Mouse (Mus musculus) midbrain, embryonic 14.5 days (tissue): ENCODE data around the gene Efna1. TPM values are rescaled to one million over a fixed set of nuclear protein-coding genes. Genes with fewer than 3 reads are reported as not detected.

Experiments
- ATAC-seq: fragments of 200-750 bp; cut with Nextera tagmentation; 2 replicates; pipeline ENCODE4 v1.8.0; 2017; ENCODE audit warnings: moderate number of reproducible peaks, moderate library complexity; ENCODE audit not compliant: low FRiP score, low TSS enrichment
- DNase-seq: peaks from one replicate; pipeline ENCODE4 v3.0.0-alpha.2; 2015
- H3K27ac ChIP-seq: fragments of 300-500 bp; sonication (generic); replicated peaks from 2 replicates; pipeline ENCODE4 v1.5.1; 2014; ENCODE audit warnings: mild to moderate bottlenecking, low read depth, low read length, moderate library complexity
- H3K27me3 ChIP-seq: fragments of 300-500 bp; sonication (generic); 2 replicates; pipeline ENCODE4 v1.6.1; 2014; ENCODE audit warnings: low read length, control low read depth, mixed read lengths; ENCODE audit not compliant: control insufficient read depth, insufficient read depth
- H3K36me3 ChIP-seq: fragments of 300-500 bp; sonication (generic); 2 replicates; pipeline ENCODE4 v1.6.1; 2014; ENCODE audit warnings: low read length, control low read depth; ENCODE audit not compliant: control insufficient read depth, insufficient read depth
- H3K4me1 ChIP-seq: fragments of 300-500 bp; sonication (generic); 2 replicates; pipeline ENCODE4 v1.6.1; 2014; ENCODE audit warnings: mild to moderate bottlenecking, antibody characterized with exemption, low read length, control low read depth; ENCODE audit not compliant: control insufficient read depth, insufficient read depth
- H3K4me2 ChIP-seq: fragments of 300-500 bp; sonication (generic); 2 replicates; pipeline ENCODE4 v1.6.1; 2014; ENCODE audit warnings: mild to moderate bottlenecking, low read length, moderate library complexity
- H3K4me3 ChIP-seq: fragments of 300-500 bp; sonication (generic); replicated peaks from 2 replicates; pipeline ENCODE4 v1.5.1; 2014; ENCODE audit warnings: low read depth, low read length
- H3K9ac ChIP-seq: fragments of 300-500 bp; sonication (generic); replicated peaks from 2 replicates; pipeline ENCODE4 v1.6.1; 2014; ENCODE audit warnings: mild to moderate bottlenecking, low read length, moderate library complexity
- H3K9me3 ChIP-seq: fragments of 300-500 bp; sonication (generic); 2 replicates; pipeline ENCODE4 v1.6.1; 2016; ENCODE audit warnings: low read length, control low read depth, mixed read lengths; ENCODE audit not compliant: control insufficient read depth
- WGBS: fragments of 180-500 bp; shearing (Covaris S2); extraction: QIAGEN DNeasy Blood & Tissue Kit; methylation state at CpG from one replicate; pipeline ENCODE4 v1.1.7; 2014; 5-methylcytosine and 5-hydroxymethylcytosine counted together
- polyA plus RNA-seq: library from polyadenylated mRNA; unstranded; fragments of >200 nt; fragmentation: Nextera tagmentation; extraction: Ambion mirVana; gene quantifications from 2 replicates; pipeline ENCODE4 v1.2.1, GENCODE M21; 2014

Gene Efna1
- polyA plus RNA-seq, 1 experiment from 2014 or later = 8.7 TPM

GRCm38 (mm10) chr3:89268916-89269315 is 12.0 kb downstream of the Efna1 start:
- Histone ChIP-seq H3K4me2 (peak overlapping the region; percentile 68), H3K4me3 (no peak overlapping the region), H3K4me1 (peaks cover 17% of the 10 kb centered on the region), H3K9ac (no peak overlapping the region), H3K9me3 (no peaks in the 10 kb centered on the region), H3K36me3 (0 out of 2 replicates have a peak, but pooled peaks cover 4% of the 10 kb centered on the region), H3K27me3 (no peaks in the 10 kb centered on the region), H3K27ac (no peak overlapping the region)
- ATAC-seq = no peak
- 50% methylated on average over 8 of the region's 8 CpGs for WGBS
- no peak for DNase-seq

- H3K9ac ChIP-seq = peak overlapping the region; percentile 84
- ATAC-seq = peak; percentile 81
- H3K27me3 ChIP-seq = no peaks in the 10 kb centered on the region
- 0 out of 2 replicates have a peak, but pooled peaks cover 4% of the 10 kb centered on the region for H3K36me3 ChIP-seq
- WGBS = under 1% methylated on average over 20 of the region's 20 CpGs
- peak overlapping the region; percentile 77 for H3K27ac ChIP-seq
- H3K9me3 ChIP-seq = no peaks in the 10 kb centered on the region
- H3K4me3 ChIP-seq = peak overlapping the region; percentile 70
- DNase-seq = peak; percentile 93
- H3K4me1 ChIP-seq = peaks cover 17% of the 10 kb centered on the region
- H3K4me2 ChIP-seq = peak overlapping the region; percentile 81
These were observed 14.5 kb downstream of the Efna1 start for GRCm38 (mm10) chr3:89266439-89266893.

DNA sequence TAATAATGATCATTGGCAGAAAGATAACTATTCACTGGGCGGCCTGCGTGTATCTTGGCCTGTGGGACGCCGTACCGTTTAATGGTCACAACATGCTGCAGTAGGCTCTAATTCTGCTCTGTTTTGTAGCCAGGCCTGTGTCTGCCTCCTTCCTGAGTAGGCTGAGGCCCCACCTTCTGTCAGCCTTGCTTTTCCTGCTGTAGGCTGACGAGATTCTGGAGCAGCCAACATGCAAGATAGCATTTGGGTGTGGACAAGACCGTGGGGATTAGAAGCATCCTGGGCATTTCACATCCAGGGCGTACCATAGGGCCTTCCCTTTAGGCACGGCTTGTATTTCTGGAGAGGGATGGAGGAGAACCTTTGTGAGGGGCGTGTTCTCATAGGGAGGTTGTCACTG is 18.5 kb downstream of the Efna1 start:
- H3K4me1 ChIP-seq = peaks cover 4% of the 10 kb centered on the region
- no peaks in the 10 kb centered on the region for H3K27me3 ChIP-seq
- ATAC-seq (no peak), DNase-seq (no peak)
- H3K9me3 ChIP-seq = no peaks in the 10 kb centered on the region
- H3K9ac ChIP-seq = no peak overlapping the region
- no peak overlapping the region for H3K4me3 ChIP-seq
- H3K36me3 ChIP-seq = no peaks in the 10 kb centered on the region
- no peak overlapping the region for H3K27ac ChIP-seq
- H3K4me2 ChIP-seq = no peak overlapping the region
- 76% methylated on average over 10 of the region's 10 CpGs for WGBS

DNA sequence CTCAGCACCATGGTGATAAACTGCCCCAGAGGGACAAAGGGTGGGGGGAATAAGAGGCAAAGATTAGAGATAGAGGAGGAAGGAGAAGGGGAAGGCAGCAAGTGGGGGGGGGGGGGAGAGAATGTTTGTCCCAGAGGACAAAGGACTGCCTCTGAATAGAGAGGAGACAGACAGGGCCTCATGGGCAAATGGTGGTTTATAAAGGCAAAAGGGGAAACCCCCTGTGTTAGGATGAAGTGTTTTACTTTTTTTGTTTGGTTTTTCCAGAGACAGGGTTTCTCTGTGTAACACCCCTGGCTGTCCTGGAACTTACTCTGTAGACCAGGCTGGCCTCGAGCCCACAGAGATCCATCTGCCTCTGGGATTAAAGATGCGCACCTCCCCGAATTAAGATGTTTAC is 20.7 kb downstream of the Efna1 start:
- Histone ChIP-seq H3K27ac (no peak overlapping the region), H3K36me3 (no peaks in the 10 kb centered on the region), H3K9ac (no peak overlapping the region), H3K9me3 (no peaks in the 10 kb centered on the region), H3K4me3 (no peak overlapping the region), H3K27me3 (no peaks in the 10 kb centered on the region), H3K4me2 (no peak overlapping the region), H3K4me1 (no peaks in the 10 kb centered on the region)
- ATAC-seq (no peak), DNase-seq (no peak)
- WGBS = 43% methylated on average over 3 of the region's 3 CpGs

DNA sequence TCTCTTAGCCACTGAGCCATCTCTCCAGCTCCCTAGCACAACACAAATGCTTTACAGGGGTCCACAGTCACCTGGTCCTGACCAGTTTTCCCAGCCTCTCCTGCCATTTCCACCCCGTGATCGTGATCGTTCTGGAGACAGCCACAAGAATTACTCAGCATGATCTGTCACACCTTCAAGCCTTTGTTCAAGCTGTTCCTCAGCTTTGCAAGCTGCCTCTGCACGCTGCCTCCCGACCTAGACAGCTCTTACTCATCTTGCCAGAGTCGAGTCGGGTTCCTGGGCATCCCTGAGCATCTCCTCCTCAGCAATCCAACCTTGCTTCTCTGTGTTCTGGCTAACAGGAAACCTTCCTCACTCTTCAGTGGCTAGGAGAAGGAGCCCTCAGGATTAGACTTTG is 21.9 kb downstream of the Efna1 start, which contains the start of gene Dpm3:
Gene Dpm3 (plus strand): TSS at position 283 of the 400 bp plus-strand sequence.
- H3K27ac ChIP-seq = no peak within 1 kb of the TSS
- ATAC-seq = no peak
- 53% methylated on average over 7 of the region's 7 CpGs for WGBS
- no peaks in the 10 kb centered on the region for H3K4me1 ChIP-seq
- no peaks in the 10 kb centered on the region for H3K36me3 ChIP-seq
- no peak within 1 kb of the TSS for H3K9ac ChIP-seq
- H3K9me3 ChIP-seq = no peaks in the 10 kb centered on the region
- no peak for DNase-seq
- no peaks in the 10 kb centered on the region for H3K27me3 ChIP-seq
- H3K4me2 ChIP-seq = no peak within 1 kb of the TSS
- no peak within 1 kb of the TSS for H3K4me3 ChIP-seq

GRCm38 (mm10) chr3:89256177-89256576 is 24.8 kb downstream of the Efna1 start:
- Histone ChIP-seq H3K9me3 (no peaks in the 10 kb centered on the region), H3K4me2 (no peak overlapping the region), H3K36me3 (no peaks in the 10 kb centered on the region), H3K9ac (no peak overlapping the region), H3K4me1 (0 out of 2 replicates have a peak, but pooled peaks cover 3% of the 10 kb centered on the region), H3K27me3 (no peaks in the 10 kb centered on the region), H3K27ac (no peak overlapping the region), H3K4me3 (no peak overlapping the region)
- WGBS = 83% methylated on average over 5 of the region's 5 CpGs
- DNase-seq (no peak), ATAC-seq (no peak)

- no peak for DNase-seq
- Histone ChIP-seq H3K4me3 (no peak overlapping the region), H3K36me3 (no peaks in the 10 kb centered on the region), H3K27ac (no peak overlapping the region), H3K27me3 (no peaks in the 10 kb centered on the region), H3K9me3 (no peaks in the 10 kb centered on the region), H3K4me2 (no peak overlapping the region), H3K4me1 (0 out of 2 replicates have a peak, but pooled peaks cover 9% of the 10 kb centered on the region), H3K9ac (no peak overlapping the region)
- WGBS = 89% methylated on average over 5 of the region's 5 CpGs
- ATAC-seq = no peak
These were observed 25.9 kb downstream of the Efna1 start for GRCm38 (mm10) chr3:89254994-89255393.

DNA sequence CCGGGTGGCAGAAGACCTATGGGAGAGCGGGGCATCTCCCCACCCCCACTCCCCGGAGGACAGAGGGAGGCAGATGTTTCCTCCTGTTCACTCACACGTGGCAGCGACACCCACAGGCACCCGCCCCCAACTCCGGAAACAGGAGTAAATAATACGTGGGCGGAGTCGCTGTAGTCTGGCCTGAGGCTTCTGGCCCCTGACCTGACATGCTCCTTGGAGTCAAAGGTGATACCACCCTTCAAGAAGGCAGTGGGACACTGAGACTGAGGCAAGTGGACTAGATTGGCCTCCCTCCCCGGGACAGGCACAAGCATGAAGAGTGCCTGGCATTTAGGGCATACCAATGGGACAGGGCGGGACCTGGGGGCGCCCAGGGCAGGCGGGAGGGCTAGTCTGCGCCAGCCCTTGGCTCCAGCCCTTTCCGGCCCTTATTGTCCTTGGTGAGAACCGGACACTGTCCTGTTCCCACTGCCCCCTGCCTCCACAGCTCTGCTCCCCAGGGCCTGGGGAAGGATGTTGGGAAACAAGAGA is 29.5 kb downstream of the Efna1 start:
- H3K9ac ChIP-seq = no peak overlapping the region
- H3K4me2 ChIP-seq = peak overlapping the region; percentile 7
- peaks cover 3% of the 10 kb centered on the region; the same call in 1 of the 2 replicates for H3K36me3 ChIP-seq
- no peak for ATAC-seq
- peaks cover 17% of the 10 kb centered on the region; the same call in 1 of the 2 replicates for H3K4me1 ChIP-seq
- DNase-seq = peak; percentile 22
- no peaks in the 10 kb centered on the region for H3K9me3 ChIP-seq
- no peak overlapping the region for H3K4me3 ChIP-seq
- WGBS = 6% methylated on average over 17 of the region's 17 CpGs
- H3K27ac ChIP-seq = no peak overlapping the region
- no peaks in the 10 kb centered on the region for H3K27me3 ChIP-seq

GRCm38 (mm10) chr3:89250435-89251040 is 30.4 kb downstream of the Efna1 start:
- Histone ChIP-seq H3K4me1 (peaks cover 22% of the 10 kb centered on the region; the same call in 1 of the 2 replicates), H3K4me2 (no peak overlapping the region), H3K27ac (no peak overlapping the region), H3K9me3 (no peaks in the 10 kb centered on the region), H3K4me3 (no peak overlapping the region), H3K27me3 (no peaks in the 10 kb centered on the region), H3K36me3 (peaks cover 3% of the 10 kb centered on the region; the same call in 1 of the 2 replicates), H3K9ac (no peak overlapping the region)
- ATAC-seq (no peak), DNase-seq (peak; percentile 72)
- WGBS = 22% methylated on average over 7 of the region's 7 CpGs
